Mouse (Mus musculus): ENCODE results near the gene Slc44a1. TPM values are rescaled to one million over a fixed set of nuclear protein-coding genes. Genes with fewer than 3 reads are reported as not detected.

Slc44a1 gene
- 56.5 and 67.4 TPM in 2 replicates for polyA plus RNA-seq (2012; rRNA removed)

GRCm38 (mm10) chr4:53440010-53440815, at the start of gene Slc44a1:
Gene Slc44a1 (plus strand): TSS chr4:53440413.
- 0 out of 2 replicates have a peak, but pooled peaks have one; percentile 31 for TF ChIP-seq POLR2A (IDR thresholded peaks at IDR 0.05; ENCODE audit: extremely low read depth, insufficient read depth, low read length)
- no peak for TF ChIP-seq CTCF (IDR thresholded peaks at IDR 0.05; ENCODE audit: extremely low read depth, insufficient read depth, low read length)
- H3K4me3 ChIP-seq (ENCODE audit: insufficient read depth, low read length): peak within 1 kb of the TSS; percentile 95
- H3K27ac ChIP-seq (ENCODE audit: insufficient read depth, low read length): peak within 1 kb of the TSS; percentile 98
- H3K4me1 ChIP-seq (ENCODE audit: control insufficient read depth, insufficient read depth, low read length): peaks cover 7% of the 10 kb centered on the region

GRCm38 (mm10) chr4:53395002-53395401, 45.2 kb upstream of the Slc44a1 start:
- Histone ChIP-seq H3K27ac (ENCODE audit: insufficient read depth, low read length) (no peak overlapping the region), H3K4me1 (ENCODE audit: control insufficient read depth, insufficient read depth, low read length) (no peaks in the 10 kb centered on the region), H3K4me3 (ENCODE audit: insufficient read depth, low read length) (no peak overlapping the region)
- TF ChIP-seq POLR2A (IDR thresholded peaks at IDR 0.05; ENCODE audit: extremely low read depth, insufficient read depth, low read length): no peak
- TF ChIP-seq CTCF (IDR thresholded peaks at IDR 0.05; ENCODE audit: extremely low read depth, insufficient read depth, low read length): no peak

- Histone ChIP-seq H3K4me1 (ENCODE audit: control insufficient read depth, insufficient read depth, low read length) (no peaks in the 10 kb centered on the region), H3K27ac (ENCODE audit: insufficient read depth, low read length) (no peak overlapping the region), H3K4me3 (ENCODE audit: insufficient read depth, low read length) (no peak overlapping the region)
- TF ChIP-seq CTCF (IDR thresholded peaks at IDR 0.05; ENCODE audit: extremely low read depth, insufficient read depth, low read length) (no peak), POLR2A (IDR thresholded peaks at IDR 0.05; ENCODE audit: extremely low read depth, insufficient read depth, low read length) (no peak)
These were observed 43.5 kb upstream of the Slc44a1 start for GRCm38 (mm10) chr4:53396623-53397192.

GRCm38 (mm10) chr4:53397280-53398117, 42.7 kb upstream of the Slc44a1 start:
- no peak overlapping the region for H3K4me3 ChIP-seq (ENCODE audit: insufficient read depth, low read length)
- no peaks in the 10 kb centered on the region for H3K4me1 ChIP-seq (ENCODE audit: control insufficient read depth, insufficient read depth, low read length)
- TF ChIP-seq POLR2A (IDR thresholded peaks at IDR 0.05; ENCODE audit: extremely low read depth, insufficient read depth, low read length) (no peak), CTCF (IDR thresholded peaks at IDR 0.05; ENCODE audit: extremely low read depth, insufficient read depth, low read length) (no peak)
- H3K27ac ChIP-seq (ENCODE audit: insufficient read depth, low read length): no peak overlapping the region

- no peak for TF ChIP-seq POLR2A (IDR thresholded peaks at IDR 0.05; ENCODE audit: extremely low read depth, insufficient read depth, low read length)
- TF ChIP-seq CTCF (IDR thresholded peaks at IDR 0.05; ENCODE audit: extremely low read depth, insufficient read depth, low read length): no peak
- Histone ChIP-seq H3K4me3 (ENCODE audit: insufficient read depth, low read length) (no peak overlapping the region), H3K27ac (ENCODE audit: insufficient read depth, low read length) (no peak overlapping the region), H3K4me1 (ENCODE audit: control insufficient read depth, insufficient read depth, low read length) (no peaks in the 10 kb centered on the region)
These were observed 41.7 kb upstream of the Slc44a1 start for GRCm38 (mm10) chr4:53398561-53398960.

GRCm38 (mm10) chr4:53399428-53399827, 40.8 kb upstream of the Slc44a1 start:
- no peak overlapping the region for H3K4me3 ChIP-seq (ENCODE audit: insufficient read depth, low read length)
- no peak for TF ChIP-seq CTCF (IDR thresholded peaks at IDR 0.05; ENCODE audit: extremely low read depth, insufficient read depth, low read length)
- TF ChIP-seq POLR2A (IDR thresholded peaks at IDR 0.05; ENCODE audit: extremely low read depth, insufficient read depth, low read length): no peak
- no peak overlapping the region for H3K27ac ChIP-seq (ENCODE audit: insufficient read depth, low read length)
- H3K4me1 ChIP-seq (ENCODE audit: control insufficient read depth, insufficient read depth, low read length): peaks cover 4% of the 10 kb centered on the region

- H3K27ac ChIP-seq (ENCODE audit: insufficient read depth, low read length): no peak overlapping the region
- peaks cover 7% of the 10 kb centered on the region for H3K4me1 ChIP-seq (ENCODE audit: control insufficient read depth, insufficient read depth, low read length)
- no peak overlapping the region for H3K4me3 ChIP-seq (ENCODE audit: insufficient read depth, low read length)
- TF ChIP-seq CTCF (IDR thresholded peaks at IDR 0.05; ENCODE audit: extremely low read depth, insufficient read depth, low read length): no peak
- TF ChIP-seq POLR2A (IDR thresholded peaks at IDR 0.05; ENCODE audit: extremely low read depth, insufficient read depth, low read length): no peak
These were observed 36.8 kb upstream of the Slc44a1 start for GRCm38 (mm10) chr4:53403386-53403785.

- TF ChIP-seq POLR2A (IDR thresholded peaks at IDR 0.05; ENCODE audit: extremely low read depth, insufficient read depth, low read length) (no peak), CTCF (IDR thresholded peaks at IDR 0.05; ENCODE audit: extremely low read depth, insufficient read depth, low read length) (no peak)
- no peak overlapping the region for H3K27ac ChIP-seq (ENCODE audit: insufficient read depth, low read length)
- no peak overlapping the region for H3K4me3 ChIP-seq (ENCODE audit: insufficient read depth, low read length)
- H3K4me1 ChIP-seq (ENCODE audit: control insufficient read depth, insufficient read depth, low read length): peaks cover 7% of the 10 kb centered on the region
These were observed 35.7 kb upstream of the Slc44a1 start for GRCm38 (mm10) chr4:53404431-53404925.

- Histone ChIP-seq H3K4me3 (ENCODE audit: insufficient read depth, low read length) (no peak overlapping the region), H3K27ac (ENCODE audit: insufficient read depth, low read length) (no peak overlapping the region), H3K4me1 (ENCODE audit: control insufficient read depth, insufficient read depth, low read length) (peaks cover 7% of the 10 kb centered on the region)
- TF ChIP-seq POLR2A (IDR thresholded peaks at IDR 0.05; ENCODE audit: extremely low read depth, insufficient read depth, low read length): no peak
- no peak for TF ChIP-seq CTCF (IDR thresholded peaks at IDR 0.05; ENCODE audit: extremely low read depth, insufficient read depth, low read length)
These were observed 33.3 kb upstream of the Slc44a1 start for GRCm38 (mm10) chr4:53406866-53407265.
